Mouse (Mus musculus) liver, postnatal 0 days (tissue): ENCODE measurements around the gene Mettl16. TPM values are rescaled to one million over a fixed set of nuclear protein-coding genes. Genes with fewer than 3 reads are reported as not detected.

Experiments used
- ATAC-seq: fragments of 200-750 bp; cut with Nextera tagmentation; 2 replicates; pipeline ENCODE4 v1.8.0; 2017; ENCODE audit warnings: mild to moderate bottlenecking, moderate library complexity
- DNase-seq: peaks from one replicate; pipeline ENCODE4 v3.0.0-alpha.2; 2016
- H3K27ac ChIP-seq: fragments of 300-500 bp; sonication (generic); 2 replicates; pipeline ENCODE4 v1.5.1; 2014; ENCODE audit warnings: antibody characterized with exemption, moderate library complexity, mild to moderate bottlenecking, low read depth
- H3K27me3 ChIP-seq: fragments of 300-500 bp; sonication (generic); 2 replicates; pipeline ENCODE4 v1.6.1; 2014; ENCODE audit warnings: low read length, control low read depth, mixed read lengths; ENCODE audit not compliant: insufficient read depth
- H3K36me3 ChIP-seq: fragments of 300-500 bp; sonication (generic); replicated peaks from 2 replicates; pipeline ENCODE4 v1.6.1; 2014; ENCODE audit warnings: mild to moderate bottlenecking, control low read depth, low read length, moderate library complexity, mixed read lengths; ENCODE audit not compliant: insufficient read depth
- H3K4me1 ChIP-seq: fragments of 300-500 bp; sonication (generic); 2 replicates; pipeline ENCODE4 v1.6.1; 2014; ENCODE audit warnings: antibody characterized with exemption, mild to moderate bottlenecking, control low read depth; ENCODE audit not compliant: insufficient read depth
- H3K4me2 ChIP-seq: fragments of 300-500 bp; sonication (generic); 2 replicates; pipeline ENCODE4 v1.6.1; 2014; ENCODE audit warnings: low read depth, mild to moderate bottlenecking, low read length, moderate library complexity, mixed read lengths
- H3K4me3 ChIP-seq: fragments of 300-500 bp; sonication (generic); 2 replicates; pipeline ENCODE4 v1.5.1; 2014; ENCODE audit warnings: low read depth, low read length
- H3K9ac ChIP-seq: fragments of 300-500 bp; sonication (generic); replicated peaks from 2 replicates; pipeline ENCODE4 v1.6.1; 2014; ENCODE audit warnings: mild to moderate bottlenecking, moderate library complexity
- H3K9me3 ChIP-seq: fragments of 300-500 bp; sonication (generic); 2 replicates; pipeline ENCODE4 v1.6.1; 2016; ENCODE audit warnings: mild to moderate bottlenecking, control low read depth, low read length, mixed read lengths
- CTCF ChIP-seq: sonication (generic); IDR thresholded peaks from 2 replicates; pipeline ENCODE4 v1.5.1; 2016; ENCODE audit warnings: antibody characterized with exemption, low read depth
- EP300 ChIP-seq: IDR thresholded peaks from 2 replicates; pipeline ENCODE4 v1.6.1; 2016; ENCODE audit warnings: antibody characterized with exemption, low read depth, mild to moderate bottlenecking
- WGBS: fragments of 180-500 bp; shearing (Covaris S2); extraction: QIAGEN DNeasy Blood & Tissue Kit; methylation state at CpG from one replicate; pipeline ENCODE4 v1.1.7; 2014; ENCODE audit not compliant: insufficient replicate concordance; 5-methylcytosine and 5-hydroxymethylcytosine counted together
- microRNA-seq: library from miRNA; unstranded; fragments of <30 nt; microRNA quantifications from one replicate; pipeline ENCODE4, GENCODE M21; 2016
- polyA plus RNA-seq: library from polyadenylated mRNA; unstranded; fragments of >200 nt; fragmentation: Nextera tagmentation; extraction: Ambion mirVana; gene quantifications from 2 replicates; pipeline ENCODE4 v1.2.1, GENCODE M21; 2015

The Mettl16 gene
- polyA plus RNA-seq, 1 experiment from 2014 or later, result 8.4 TPM

- 78% methylated on average over 6 of the region's 6 CpGs for WGBS
- no peak overlapping the region for H3K4me3 ChIP-seq
- H3K9me3 ChIP-seq, result no peaks in the 10 kb centered on the region
- H3K4me1 ChIP-seq, result 0 out of 2 replicates have a peak, but pooled peaks cover 4% of the 10 kb centered on the region
- no peak overlapping the region for H3K27ac ChIP-seq
- TF ChIP-seq EP300, result no peak
- TF ChIP-seq CTCF, result no peak
- H3K27me3 ChIP-seq, result no peaks in the 10 kb centered on the region
- peaks cover 3% of the 10 kb centered on the region; the same call in 1 of the 2 replicates for H3K36me3 ChIP-seq
- no peak overlapping the region for H3K9ac ChIP-seq
- H3K4me2 ChIP-seq, result no peak overlapping the region
- ATAC-seq (no peak), DNase-seq (no peak)
Observed at GRCm38 (mm10) chr11:74869603-74870002, 99.0 kb downstream of the Mettl16 start.

DNA sequence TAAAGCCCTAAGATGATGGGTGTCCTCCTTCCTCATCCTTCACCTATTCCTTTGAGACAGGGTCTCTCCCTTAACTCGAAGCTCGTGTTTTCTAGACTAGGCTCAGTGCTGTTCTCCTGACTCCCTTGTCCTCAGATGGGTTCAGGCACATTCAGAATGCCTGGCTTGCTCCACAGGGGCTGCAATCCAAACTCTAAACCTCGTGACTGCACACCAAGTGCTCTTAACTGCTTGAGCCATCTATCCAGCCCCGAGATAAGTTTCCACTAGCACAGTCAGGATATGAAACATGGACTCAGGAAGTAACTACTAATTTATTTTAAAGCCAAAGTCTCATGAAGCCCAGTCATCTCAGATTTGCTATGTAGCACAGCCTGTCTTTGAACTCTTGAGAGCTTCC, 99.9 kb downstream of the Mettl16 start:
- no peak for DNase-seq
- no peak for TF ChIP-seq EP300
- TF ChIP-seq CTCF, result no peak
- Histone ChIP-seq H3K4me2 (no peak overlapping the region), H3K4me1 (0 out of 2 replicates have a peak, but pooled peaks cover 4% of the 10 kb centered on the region), H3K27me3 (no peaks in the 10 kb centered on the region), H3K9ac (no peak overlapping the region), H3K36me3 (peaks cover 3% of the 10 kb centered on the region; the same call in 1 of the 2 replicates), H3K9me3 (no peaks in the 10 kb centered on the region), H3K27ac (no peak overlapping the region), H3K4me3 (no peak overlapping the region)
- ATAC-seq, result no peak
- 68% methylated on average over 4 of the region's 4 CpGs for WGBS

DNA sequence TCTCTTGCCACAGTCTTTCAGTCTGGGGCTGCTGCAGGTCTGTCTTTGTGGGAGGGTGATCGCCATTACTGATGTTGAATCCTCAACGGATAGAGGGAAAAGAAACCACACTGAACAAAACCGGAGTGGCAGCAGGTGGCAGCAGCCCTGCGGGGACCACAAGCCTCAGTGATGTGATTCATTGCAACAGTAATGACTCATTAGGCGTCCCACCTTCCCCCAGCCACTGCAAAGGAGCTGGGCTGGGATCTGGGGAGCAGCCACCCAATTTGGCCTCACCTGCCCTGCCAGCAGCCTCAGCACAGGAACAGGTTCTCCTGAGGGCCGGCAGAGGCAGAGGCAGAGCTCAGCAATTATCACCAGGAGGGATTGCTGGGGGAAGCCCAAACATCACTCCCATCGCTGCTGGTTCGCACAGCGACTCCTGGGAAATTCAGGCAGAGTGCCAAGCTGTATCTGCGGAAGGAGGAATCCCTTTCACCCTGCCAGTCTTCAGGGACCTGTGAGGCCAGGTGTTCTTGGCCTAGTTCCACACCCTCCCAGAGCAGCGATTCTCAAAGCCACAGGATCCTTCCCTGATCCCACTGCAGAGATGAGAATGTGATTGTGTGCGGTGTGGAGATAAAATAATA, 100.5 kb downstream of the Mettl16 start:
- Histone ChIP-seq H3K27ac (no peak overlapping the region), H3K4me1 (0 out of 2 replicates have a peak, but pooled peaks cover 4% of the 10 kb centered on the region), H3K27me3 (no peaks in the 10 kb centered on the region), H3K4me2 (no peak overlapping the region), H3K4me3 (no peak overlapping the region), H3K36me3 (peaks cover 3% of the 10 kb centered on the region; the same call in 1 of the 2 replicates), H3K9ac (no peak overlapping the region), H3K9me3 (no peaks in the 10 kb centered on the region)
- 68% methylated on average over 12 of the region's 12 CpGs for WGBS
- ATAC-seq, result no peak
- no peak for TF ChIP-seq CTCF
- TF ChIP-seq EP300, result no peak
- no peak for DNase-seq

DNA sequence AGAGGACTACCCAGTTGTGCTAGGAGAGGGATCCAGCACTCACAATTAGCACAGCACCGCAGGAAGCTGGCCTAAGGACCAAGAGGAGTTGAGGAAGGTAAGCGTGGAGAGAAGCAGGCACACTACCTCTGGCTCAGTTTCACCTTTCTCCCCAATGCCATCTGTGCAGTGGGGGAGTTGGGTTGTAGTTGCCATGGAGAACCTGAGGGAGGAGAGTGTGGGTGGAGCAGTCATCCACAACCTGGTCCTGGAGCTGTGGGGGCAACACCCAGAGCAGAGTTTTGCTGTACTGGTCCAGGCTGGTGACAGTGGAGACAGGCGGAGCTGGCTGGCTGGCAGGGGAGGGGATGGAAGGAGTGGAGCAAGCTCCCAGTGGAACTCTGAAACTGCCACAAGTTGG, 104.0 kb downstream of the Mettl16 start:
- Histone ChIP-seq H3K4me2 (no peak overlapping the region), H3K27ac (no peak overlapping the region), H3K4me1 (peaks cover 6% of the 10 kb centered on the region; the same call in 1 of the 2 replicates), H3K4me3 (no peak overlapping the region), H3K36me3 (no peaks in the 10 kb centered on the region), H3K27me3 (no peaks in the 10 kb centered on the region), H3K9me3 (no peaks in the 10 kb centered on the region), H3K9ac (no peak overlapping the region)
- DNase-seq (no peak), ATAC-seq (no peak)
- TF ChIP-seq CTCF, result no peak
- no peak for TF ChIP-seq EP300
- 69% methylated on average over 3 of the region's 3 CpGs for WGBS

GRCm38 (mm10) chr11:74876801-74877200, 106.2 kb downstream of the Mettl16 start:
- H3K27ac ChIP-seq, result no peak overlapping the region
- ATAC-seq, result no peak
- no peak overlapping the region for H3K4me3 ChIP-seq
- no peaks in the 10 kb centered on the region for H3K9me3 ChIP-seq
- H3K9ac ChIP-seq, result no peak overlapping the region
- no peak overlapping the region for H3K4me2 ChIP-seq
- peaks cover 6% of the 10 kb centered on the region; the same call in 1 of the 2 replicates for H3K4me1 ChIP-seq
- no peak for TF ChIP-seq EP300
- TF ChIP-seq CTCF, result no peak
- H3K36me3 ChIP-seq, result no peaks in the 10 kb centered on the region
- H3K27me3 ChIP-seq, result no peaks in the 10 kb centered on the region
- 23% methylated on average over 9 of the region's 9 CpGs for WGBS
- DNase-seq, result no peak

Small RNA genes lying within 50 kb of the gene (microRNA-seq; reads per million reads assigned to microRNA genes)
- not detected for gene Mir6926

Other genes with a start within 250 kb of the Mettl16 start
- gene Rap1gap2, start 159.9 kb upstream of the Mettl16 start, polyA plus RNA-seq, result 0.75 and 0.84 TPM in 2 replicates
- gene Ccdc92b, start 151.2 kb upstream of the Mettl16 start, polyA plus RNA-seq, result 2.2 and 2.6 TPM in 2 replicates
- 31.2 and 35.6 TPM in 2 replicates for gene Cluh, start 121.3 kb upstream of the Mettl16 start, polyA plus RNA-seq
- 24.1 and 30.1 TPM in 2 replicates for gene Pafah1b1, start 46.2 kb upstream of the Mettl16 start, polyA plus RNA-seq
- gene Mnt, start 60.1 kb downstream of the Mettl16 start, polyA plus RNA-seq, result 1.3 and 1.4 TPM in 2 replicates
- 0.79 and 0.87 TPM in 2 replicates for gene Sgsm2, start 126.2 kb downstream of the Mettl16 start, polyA plus RNA-seq
- gene Tsr1, start 127.2 kb downstream of the Mettl16 start, polyA plus RNA-seq, result 13.4 and 14.7 TPM in 2 replicates
- 4.7 TPM in 2 replicates for gene Smg6, start 155.0 kb downstream of the Mettl16 start, polyA plus RNA-seq
- gene Srr, start 155.1 kb downstream of the Mettl16 start, polyA plus RNA-seq, result 4.4 and 5.2 TPM in 2 replicates